Mouse (Mus musculus): ENCODE measurements around the gene Bean1. TPM values are rescaled to one million over a fixed set of nuclear protein-coding genes. Genes with fewer than 3 reads are reported as not detected.
A peak's percentile ranks its signal among the peaks of the same experiment; 100 is the strongest.

Gene Bean1
- polyA plus RNA-seq, 1 experiment from 2014 or later = 6.3 TPM

- Histone ChIP-seq H3K27ac (replicated peaks; ENCODE audit: low read depth, low read length) (no peak overlapping the region), H3K4me3 (replicated peaks; ENCODE audit: low read depth, low read length) (no peak overlapping the region), H3K4me1 (ENCODE audit: control insufficient read depth, insufficient read depth, low read length) (no peaks in the 10 kb centered on the region), H3K4me2 (ENCODE audit: low read length) (no peak overlapping the region), H3K9ac (replicated peaks; ENCODE audit: low read length) (no peak overlapping the region), H3K36me3 (ENCODE audit: control insufficient read depth, insufficient read depth, low read length) (peaks cover 6% of the 10 kb centered on the region), H3K27me3 (ENCODE audit: control insufficient read depth, insufficient read depth, low read length) (no peaks in the 10 kb centered on the region), H3K9me3 (ENCODE audit: control insufficient read depth, low read length) (0 out of 2 replicates have a peak, but pooled peaks cover under 1% of the 10 kb centered on the region)
- 26% methylated on average over 11 of the region's 11 CpGs for WGBS
- ATAC-seq (ENCODE audit: low FRiP score, low TSS enrichment) (no peak), DNase-seq (peak; percentile 58)
Measured at GRCm38 (mm10) chr8:104219079-104219478, 48.8 kb downstream of the Bean1 start.

DNA sequence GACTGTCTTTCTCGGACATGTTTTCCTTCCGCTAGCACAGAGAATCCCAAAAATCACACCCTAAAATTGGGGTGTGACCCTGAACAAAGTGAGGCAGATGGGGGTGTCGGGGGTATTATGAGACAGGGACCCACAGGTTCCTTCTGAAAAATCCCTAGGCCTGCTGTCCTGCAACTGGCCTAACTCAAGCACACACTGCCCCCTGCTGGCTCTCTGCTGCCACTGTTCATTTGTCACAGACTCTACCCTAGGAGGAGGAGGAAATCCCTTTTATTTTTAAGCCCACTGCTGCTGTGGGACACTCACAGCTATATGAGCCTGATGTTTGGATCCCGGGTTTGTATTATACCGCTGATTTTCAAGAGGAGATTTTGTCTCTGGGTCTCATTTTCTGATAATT lies 49.6 kb downstream of the Bean1 start:
- no peak overlapping the region for H3K9ac ChIP-seq (replicated peaks; ENCODE audit: low read length)
- ATAC-seq (ENCODE audit: low FRiP score, low TSS enrichment) (peak; percentile 59; the same call in 1 of the 2 replicates), DNase-seq (peak; percentile 87)
- H3K36me3 ChIP-seq (ENCODE audit: control insufficient read depth, insufficient read depth, low read length) = peaks cover 12% of the 10 kb centered on the region
- no peak overlapping the region for H3K4me3 ChIP-seq (replicated peaks; ENCODE audit: low read depth, low read length)
- no peaks in the 10 kb centered on the region for H3K27me3 ChIP-seq (ENCODE audit: control insufficient read depth, insufficient read depth, low read length)
- H3K27ac ChIP-seq (replicated peaks; ENCODE audit: low read depth, low read length) = no peak overlapping the region
- H3K9me3 ChIP-seq (ENCODE audit: control insufficient read depth, low read length) = 0 out of 2 replicates have a peak, but pooled peaks cover 7% of the 10 kb centered on the region
- H3K4me2 ChIP-seq (ENCODE audit: low read length) = no peak overlapping the region
- WGBS = 40% methylated on average over 5 of the region's 5 CpGs
- no peaks in the 10 kb centered on the region for H3K4me1 ChIP-seq (ENCODE audit: control insufficient read depth, insufficient read depth, low read length)

DNA sequence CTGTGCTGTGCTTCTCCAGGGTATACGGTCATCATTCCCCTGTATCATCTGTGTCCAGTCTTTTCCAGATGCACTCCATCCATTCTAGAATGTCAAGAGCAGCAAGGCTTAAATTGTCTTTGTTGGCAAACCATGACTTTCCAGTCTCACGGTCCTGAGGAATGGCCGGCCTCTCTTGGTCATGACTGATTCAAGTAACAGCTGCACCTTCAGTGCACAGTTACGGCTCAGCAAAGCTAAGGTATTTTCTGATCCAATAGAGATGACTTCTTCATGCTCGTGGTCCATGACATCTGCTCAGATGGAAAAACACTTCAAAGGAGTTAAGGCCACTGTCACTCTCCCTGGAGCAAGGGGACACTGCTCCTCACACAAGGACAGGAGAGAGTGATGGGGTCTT lies 56.8 kb downstream of the Bean1 start:
- 89% methylated on average over 5 of the region's 5 CpGs for WGBS
- Histone ChIP-seq H3K9ac (replicated peaks; ENCODE audit: low read length) (no peak overlapping the region), H3K36me3 (ENCODE audit: control insufficient read depth, insufficient read depth, low read length) (peaks cover 75% of the 10 kb centered on the region), H3K4me1 (ENCODE audit: control insufficient read depth, insufficient read depth, low read length) (no peaks in the 10 kb centered on the region), H3K4me2 (ENCODE audit: low read length) (no peak overlapping the region), H3K4me3 (replicated peaks; ENCODE audit: low read depth, low read length) (no peak overlapping the region), H3K27ac (replicated peaks; ENCODE audit: low read depth, low read length) (no peak overlapping the region), H3K9me3 (ENCODE audit: control insufficient read depth, low read length) (0 out of 2 replicates have a peak, but pooled peaks cover 7% of the 10 kb centered on the region), H3K27me3 (ENCODE audit: control insufficient read depth, insufficient read depth, low read length) (no peaks in the 10 kb centered on the region)
- no peak for DNase-seq
- no peak for ATAC-seq (ENCODE audit: low FRiP score, low TSS enrichment)

- Histone ChIP-seq H3K9ac (replicated peaks; ENCODE audit: low read length) (no peak overlapping the region), H3K4me3 (replicated peaks; ENCODE audit: low read depth, low read length) (no peak overlapping the region), H3K4me2 (ENCODE audit: low read length) (no peak overlapping the region), H3K36me3 (ENCODE audit: control insufficient read depth, insufficient read depth, low read length) (peaks cover 87% of the 10 kb centered on the region), H3K27ac (replicated peaks; ENCODE audit: low read depth, low read length) (no peak overlapping the region), H3K9me3 (ENCODE audit: control insufficient read depth, low read length) (no peaks in the 10 kb centered on the region), H3K4me1 (ENCODE audit: control insufficient read depth, insufficient read depth, low read length) (no peaks in the 10 kb centered on the region), H3K27me3 (ENCODE audit: control insufficient read depth, insufficient read depth, low read length) (no peaks in the 10 kb centered on the region)
- DNase-seq (no peak), ATAC-seq (ENCODE audit: low FRiP score, low TSS enrichment) (no peak)
- 95% methylated on average over 9 of the region's 9 CpGs for WGBS
Measured at GRCm38 (mm10) chr8:104230377-104230776, 60.1 kb downstream of the Bean1 start.

DNA sequence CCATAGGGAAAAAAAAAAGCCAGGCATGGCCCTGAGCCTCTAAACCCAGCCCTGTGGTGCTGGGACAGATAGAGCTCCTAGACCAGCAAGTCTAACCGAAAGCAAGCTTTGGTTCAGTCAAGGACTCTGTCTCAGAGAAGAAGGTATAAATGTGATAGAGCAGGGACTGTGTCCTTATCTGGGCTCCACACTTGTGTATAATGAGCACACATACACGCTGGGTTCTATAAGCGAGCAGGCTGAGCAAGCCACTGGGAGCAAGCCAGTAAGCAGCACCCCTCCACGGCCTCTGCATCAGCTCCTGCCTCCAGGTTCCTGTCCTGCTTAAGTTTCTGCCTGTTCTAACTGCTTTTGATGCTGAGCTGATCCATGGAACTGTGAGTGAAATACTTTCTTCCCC lies 61.8 kb downstream of the Bean1 start:
- no peaks in the 10 kb centered on the region for H3K27me3 ChIP-seq (ENCODE audit: control insufficient read depth, insufficient read depth, low read length)
- ATAC-seq (ENCODE audit: low FRiP score, low TSS enrichment) = no peak
- H3K9ac ChIP-seq (replicated peaks; ENCODE audit: low read length) = no peak overlapping the region
- H3K4me1 ChIP-seq (ENCODE audit: control insufficient read depth, insufficient read depth, low read length) = no peaks in the 10 kb centered on the region
- H3K36me3 ChIP-seq (ENCODE audit: control insufficient read depth, insufficient read depth, low read length) = peaks cover 91% of the 10 kb centered on the region
- no peak overlapping the region for H3K4me2 ChIP-seq (ENCODE audit: low read length)
- DNase-seq = no peak
- H3K4me3 ChIP-seq (replicated peaks; ENCODE audit: low read depth, low read length) = no peak overlapping the region
- H3K9me3 ChIP-seq (ENCODE audit: control insufficient read depth, low read length) = no peaks in the 10 kb centered on the region
- no peak overlapping the region for H3K27ac ChIP-seq (replicated peaks; ENCODE audit: low read depth, low read length)
- 96% methylated on average over 4 of the region's 4 CpGs for WGBS

- ATAC-seq (ENCODE audit: low FRiP score, low TSS enrichment) (no peak), DNase-seq (no peak)
- Histone ChIP-seq H3K4me2 (ENCODE audit: low read length) (no peak overlapping the region), H3K9ac (replicated peaks; ENCODE audit: low read length) (no peak overlapping the region), H3K27ac (replicated peaks; ENCODE audit: low read depth, low read length) (no peak overlapping the region), H3K36me3 (ENCODE audit: control insufficient read depth, insufficient read depth, low read length) (peaks cover 91% of the 10 kb centered on the region), H3K27me3 (ENCODE audit: control insufficient read depth, insufficient read depth, low read length) (no peaks in the 10 kb centered on the region), H3K9me3 (ENCODE audit: control insufficient read depth, low read length) (no peaks in the 10 kb centered on the region), H3K4me1 (ENCODE audit: control insufficient read depth, insufficient read depth, low read length) (no peaks in the 10 kb centered on the region), H3K4me3 (replicated peaks; ENCODE audit: low read depth, low read length) (no peak overlapping the region)
- WGBS = 96% methylated on average over 5 of the region's 5 CpGs
Measured at GRCm38 (mm10) chr8:104232919-104233318, 62.7 kb downstream of the Bean1 start.

DNA sequence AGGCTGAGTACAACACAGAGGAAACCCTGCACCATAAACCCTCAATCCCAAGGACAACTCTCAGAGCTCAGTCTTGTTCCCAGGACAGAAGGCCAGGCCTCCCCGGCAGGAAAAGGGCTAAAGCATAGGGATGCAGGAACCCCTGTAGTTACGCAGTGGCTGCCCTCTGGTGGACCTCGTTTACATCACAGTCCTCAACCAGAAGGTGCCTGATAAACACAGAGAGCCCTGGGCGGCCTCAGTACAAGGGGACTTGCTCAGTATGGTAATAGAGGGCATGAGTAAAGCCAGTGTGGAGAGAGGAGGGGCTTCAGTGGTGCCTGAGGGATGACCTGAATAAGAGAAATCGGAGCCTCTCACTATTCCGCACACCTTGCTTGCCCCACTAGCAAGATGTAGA lies 64.3 kb downstream of the Bean1 start:
- H3K9me3 ChIP-seq (ENCODE audit: control insufficient read depth, low read length) = no peaks in the 10 kb centered on the region
- no peak overlapping the region for H3K9ac ChIP-seq (replicated peaks; ENCODE audit: low read length)
- no peak overlapping the region for H3K27ac ChIP-seq (replicated peaks; ENCODE audit: low read depth, low read length)
- DNase-seq (peak; percentile 63), ATAC-seq (ENCODE audit: low FRiP score, low TSS enrichment) (peak; percentile 57; the same call in 1 of the 2 replicates)
- no peak overlapping the region for H3K4me3 ChIP-seq (replicated peaks; ENCODE audit: low read depth, low read length)
- no peak overlapping the region for H3K4me2 ChIP-seq (ENCODE audit: low read length)
- no peaks in the 10 kb centered on the region for H3K4me1 ChIP-seq (ENCODE audit: control insufficient read depth, insufficient read depth, low read length)
- H3K36me3 ChIP-seq (ENCODE audit: control insufficient read depth, insufficient read depth, low read length) = peaks cover 92% of the 10 kb centered on the region
- no peaks in the 10 kb centered on the region for H3K27me3 ChIP-seq (ENCODE audit: control insufficient read depth, insufficient read depth, low read length)
- 39% methylated on average over 6 of the region's 6 CpGs for WGBS

DNA sequence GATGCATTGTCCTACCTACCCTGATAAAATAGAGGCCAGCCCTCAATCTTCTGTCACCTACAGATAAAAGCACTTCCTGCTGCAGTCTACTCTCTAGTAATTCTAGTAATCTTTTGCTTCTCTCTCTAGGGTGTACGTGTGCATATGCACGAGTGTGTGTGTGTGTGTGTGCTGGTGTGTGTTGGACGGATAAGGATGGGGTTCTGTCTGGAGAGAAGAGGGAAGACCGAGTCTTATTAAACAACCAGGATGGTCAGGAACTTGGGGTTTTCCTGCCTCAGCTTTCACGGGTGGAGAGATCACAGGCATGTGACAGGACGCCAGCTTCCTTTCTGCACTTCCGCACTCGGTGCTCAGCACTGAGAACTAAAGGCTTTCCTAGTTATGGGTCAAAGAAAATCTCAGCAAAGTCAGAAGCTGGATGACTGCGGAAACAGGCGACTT lies 69.2 kb downstream of the Bean1 start:
- H3K4me1 ChIP-seq (ENCODE audit: control insufficient read depth, insufficient read depth, low read length) = no peaks in the 10 kb centered on the region
- DNase-seq (no peak), ATAC-seq (ENCODE audit: low FRiP score, low TSS enrichment) (no peak)
- H3K27me3 ChIP-seq (ENCODE audit: control insufficient read depth, insufficient read depth, low read length) = no peaks in the 10 kb centered on the region
- no peak overlapping the region for H3K9ac ChIP-seq (replicated peaks; ENCODE audit: low read length)
- WGBS = 88% methylated on average over 10 of the region's 10 CpGs
- no peak overlapping the region for H3K27ac ChIP-seq (replicated peaks; ENCODE audit: low read depth, low read length)
- no peaks in the 10 kb centered on the region for H3K9me3 ChIP-seq (ENCODE audit: control insufficient read depth, low read length)
- H3K4me2 ChIP-seq (ENCODE audit: low read length) = no peak overlapping the region
- peaks cover 94% of the 10 kb centered on the region for H3K36me3 ChIP-seq (ENCODE audit: control insufficient read depth, insufficient read depth, low read length)
- H3K4me3 ChIP-seq (replicated peaks; ENCODE audit: low read depth, low read length) = no peak overlapping the region

DNA sequence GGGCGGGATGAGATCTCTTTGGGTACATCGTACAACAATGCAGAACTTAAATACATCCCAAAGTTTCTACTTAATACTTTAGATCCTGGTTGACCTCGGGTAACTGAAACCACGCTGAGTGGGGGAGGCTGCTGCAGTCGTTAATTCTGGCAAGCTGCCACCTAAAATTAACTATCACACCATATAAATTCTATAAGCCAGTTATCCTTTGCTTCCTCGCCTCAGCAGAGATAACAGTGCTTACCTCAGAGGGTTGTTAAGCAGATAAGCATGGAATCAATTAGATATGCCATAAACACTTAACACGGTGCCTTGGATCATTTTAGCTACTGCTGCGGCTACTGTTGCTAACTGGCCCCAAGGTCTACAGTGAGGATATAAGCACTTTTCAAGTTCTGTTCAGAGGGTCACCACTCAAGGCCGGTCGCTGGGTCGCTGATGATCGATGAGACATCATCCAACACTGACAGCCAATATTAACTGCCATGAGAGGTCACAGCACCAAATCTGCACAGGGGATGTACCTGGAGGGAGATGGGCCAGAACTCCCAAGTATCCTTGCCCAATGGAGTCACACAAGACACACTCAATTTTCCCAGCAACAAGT lies 71.9 kb downstream of the Bean1 start:
- no peak overlapping the region for H3K9ac ChIP-seq (replicated peaks; ENCODE audit: low read length)
- H3K27me3 ChIP-seq (ENCODE audit: control insufficient read depth, insufficient read depth, low read length) = no peaks in the 10 kb centered on the region
- H3K36me3 ChIP-seq (ENCODE audit: control insufficient read depth, insufficient read depth, low read length) = peaks cover 74% of the 10 kb centered on the region
- DNase-seq = no peak
- H3K9me3 ChIP-seq (ENCODE audit: control insufficient read depth, low read length) = no peaks in the 10 kb centered on the region
- 72% methylated on average over 12 of the region's 12 CpGs for WGBS
- H3K4me2 ChIP-seq (ENCODE audit: low read length) = no peak overlapping the region
- H3K27ac ChIP-seq (replicated peaks; ENCODE audit: low read depth, low read length) = no peak overlapping the region
- H3K4me1 ChIP-seq (ENCODE audit: control insufficient read depth, insufficient read depth, low read length) = peaks cover 2% of the 10 kb centered on the region; the same call in 1 of the 2 replicates
- no peak for ATAC-seq (ENCODE audit: low FRiP score, low TSS enrichment)
- H3K4me3 ChIP-seq (replicated peaks; ENCODE audit: low read depth, low read length) = no peak overlapping the region

Measured in midbrain, embryonic 14.5 days (tissue).